ENCODE assay signal across 9 mouse cellular contexts in the genomic region with DNA sequence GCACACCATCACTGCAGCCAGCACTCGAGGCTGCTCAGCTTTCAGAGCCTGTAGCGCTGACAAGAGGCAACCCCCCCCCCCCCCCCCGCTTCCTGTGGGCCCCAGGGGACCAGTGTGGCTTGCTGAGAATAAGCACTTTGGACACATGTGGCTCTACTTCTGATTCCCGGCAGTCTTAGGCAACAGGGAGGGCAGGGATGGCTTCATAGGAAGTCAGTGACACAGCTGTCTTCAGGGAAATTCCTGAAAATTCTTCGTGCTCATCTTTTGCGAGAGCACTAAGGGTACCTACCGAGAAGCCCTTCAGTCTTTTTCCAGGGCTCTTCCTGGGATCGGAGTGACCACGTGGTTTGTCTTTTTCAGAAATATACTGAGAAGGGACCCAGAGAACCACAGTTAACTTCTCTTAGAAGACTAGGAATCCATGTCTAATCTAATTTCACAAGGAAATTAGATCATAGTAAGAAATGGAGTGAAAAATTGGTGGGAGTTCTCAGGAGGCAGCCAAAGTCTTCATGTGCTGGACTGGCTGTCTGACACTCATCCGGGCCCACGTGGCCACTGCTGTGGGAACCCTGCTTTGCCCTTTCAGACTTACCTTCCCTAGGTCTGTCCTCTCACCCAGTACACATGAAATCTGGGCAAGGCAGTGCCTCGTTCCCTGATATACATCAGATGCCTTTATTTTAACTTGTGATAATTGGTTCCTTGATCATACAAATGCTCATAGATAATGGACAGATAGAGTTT. TPM values are rescaled to one million over a fixed set of nuclear protein-coding genes. Genes with fewer than 3 reads are reported as not detected.
DNase-seq lines count a peak whose midpoint lies in the region; ATAC-seq and TF ChIP-seq lines count a peak whose summit lies in the region.
"Had no signal": no experiment of that assay in that cellular context is flagged by ENCODE, and none has a peak within 500 bp of the region (broad histone marks: within the 10 kb centered on the region; RNA-seq: fewer than 3 reads in every experiment).

No protein-coding gene starts in this region.

- DNase-seq in 3T3-L1 (ENCODE audit: low read depth, low spot score), result peak; percentile 71
- DNase-seq in B cell, adult 2 months, result peak; percentile 54 to 57
- DNase-seq in liver, postnatal 0 days, result peak; percentile 51
- DNase-seq in left cerebral cortex, postnatal 4 days, result no peak
- no peak for DNase-seq in adrenal gland, adult 2 months
- no peak for DNase-seq in T-cell, adult 2 months (ENCODE audit: low spot score)
- DNase-seq: kidney, adult 9 months; lung, postnatal 36 days had no signal

- H3K9me3 ChIP-seq in liver, postnatal 0 days (ENCODE audit: low read length), result no peaks in the 10 kb centered on the region

- H3K36me3 ChIP-seq in liver, postnatal 0 days (replicated peaks; ENCODE audit: insufficient read depth, low read length), result no peaks in the 10 kb centered on the region

- 29% methylated on average over 11 of the region's 12 CpGs for WGBS in liver, postnatal 0 days (ENCODE audit: insufficient replicate concordance)

- H3K27me3 ChIP-seq in liver, postnatal 0 days (ENCODE audit: insufficient read depth, low read length), result no peaks in the 10 kb centered on the region

- ATAC-seq in granulocyte monocyte progenitor cell, adult 5-6 weeks (replicated peaks; ENCODE audit: poor library complexity, severe bottlenecking), result 0 out of 2 replicates have a peak, but pooled peaks have one; percentile 10
- ATAC-seq in liver, postnatal 0 days, result no peak

- no peak for TF ChIP-seq CTCF in liver, postnatal 0 days (IDR thresholded peaks at IDR 0.05; ENCODE audit: low read depth)

- no peak overlapping the region for H3K27ac ChIP-seq in liver, postnatal 0 days (ENCODE audit: low read depth)

- H3K4me2 ChIP-seq in liver, postnatal 0 days (ENCODE audit: low read depth, low read length), result no peak overlapping the region

- no peak overlapping the region for H3K9ac ChIP-seq in liver, postnatal 0 days (replicated peaks)

- H3K4me3 ChIP-seq in liver, postnatal 0 days (ENCODE audit: low read depth, low read length), result no peak overlapping the region

- intact Hi-C loops in left cerebral cortex, postnatal 4 days (cut with DNase I), result no loop called here

- no peak for TF ChIP-seq EP300 in liver, postnatal 0 days (IDR thresholded peaks at IDR 0.05; ENCODE audit: low read depth)

- peaks cover 13% of the 10 kb centered on the region for H3K4me1 ChIP-seq in liver, postnatal 0 days (ENCODE audit: insufficient read depth)

RNA-seq across cellular contexts. Expression of a gene that starts 4.4 kb away (rescaled TPM):
- total RNA-seq in granulocyte monocyte progenitor cell, adult 5-6 weeks (2014; fragmentation: Nextera tagmentation), result 0.75 TPM in 1 of 2 replicates, not detected in the other
- total RNA-seq in granulocyte monocyte progenitor cell, adult 5-6 weeks (2017), result 0.52 and 4.1 TPM in 2 replicates
- polyA plus RNA-seq in liver, postnatal 0 days (2015; fragmentation: Nextera tagmentation; extraction: Ambion mirVana), result 4.3 and 4.5 TPM in 2 replicates
- total RNA-seq in left cerebral cortex, postnatal 4 days (2021), result not detected
- total RNA-seq in adrenal gland, adult 2 months (2021), result not detected
- polyA plus RNA-seq in adrenal gland, adult 2 months (2012; rRNA removed), result not detected in 2 replicates

RNA-seq across cellular contexts. Expression of a gene that starts 36.8 kb away (rescaled TPM):
- total RNA-seq in granulocyte monocyte progenitor cell, adult 5-6 weeks (2014; fragmentation: Nextera tagmentation), result not detected in 2 replicates
- not detected in 2 replicates for total RNA-seq in granulocyte monocyte progenitor cell, adult 5-6 weeks (2017)
- polyA plus RNA-seq in liver, postnatal 0 days (2015; fragmentation: Nextera tagmentation; extraction: Ambion mirVana), result 0.08 TPM in 1 of 2 replicates, not detected in the other
- total RNA-seq in left cerebral cortex, postnatal 4 days (2021), result under 1 TPM; 0.16 to 0.18 TPM
- total RNA-seq in adrenal gland, adult 2 months (2021), result not detected
- not detected in 2 replicates for polyA plus RNA-seq in adrenal gland, adult 2 months (2012; rRNA removed)

RNA-seq across cellular contexts. Expression of a gene that starts 46.1 kb away (rescaled TPM):
- total RNA-seq in granulocyte monocyte progenitor cell, adult 5-6 weeks (2014; fragmentation: Nextera tagmentation), result not detected in 2 replicates
- not detected in 2 replicates for total RNA-seq in granulocyte monocyte progenitor cell, adult 5-6 weeks (2017)
- polyA plus RNA-seq in liver, postnatal 0 days (2015; fragmentation: Nextera tagmentation; extraction: Ambion mirVana), result 0.19 and 0.20 TPM in 2 replicates
- 1 to 10 TPM in 1 of 2 experiments, under 1 TPM in 1; 0.83 to 1.2 TPM for total RNA-seq in left cerebral cortex, postnatal 4 days (2021)
- not detected for total RNA-seq in adrenal gland, adult 2 months (2021)
- not detected in 2 replicates for polyA plus RNA-seq in adrenal gland, adult 2 months (2012; rRNA removed)

Comparison
In these comparisons a context has a peak if more than half of its experiments do, and no peak if none do; other contexts are left out.
1. DNase-seq: peak in 3T3-L1 (single experiment), B cell, adult 2 months (2 of 2) and liver, postnatal 0 days (single experiment); none in left cerebral cortex, postnatal 4 days (single experiment), adrenal gland, adult 2 months (single experiment) and T-cell, adult 2 months (single experiment).